Mouse (Mus musculus): ENCODE data around the gene Egln3. TPM values are rescaled to one million over a fixed set of nuclear protein-coding genes. Genes with fewer than 3 reads are reported as not detected.

The Egln3 gene
- polyA plus RNA-seq, 1 experiment from 2014 or later, result 6.6 TPM

DNA sequence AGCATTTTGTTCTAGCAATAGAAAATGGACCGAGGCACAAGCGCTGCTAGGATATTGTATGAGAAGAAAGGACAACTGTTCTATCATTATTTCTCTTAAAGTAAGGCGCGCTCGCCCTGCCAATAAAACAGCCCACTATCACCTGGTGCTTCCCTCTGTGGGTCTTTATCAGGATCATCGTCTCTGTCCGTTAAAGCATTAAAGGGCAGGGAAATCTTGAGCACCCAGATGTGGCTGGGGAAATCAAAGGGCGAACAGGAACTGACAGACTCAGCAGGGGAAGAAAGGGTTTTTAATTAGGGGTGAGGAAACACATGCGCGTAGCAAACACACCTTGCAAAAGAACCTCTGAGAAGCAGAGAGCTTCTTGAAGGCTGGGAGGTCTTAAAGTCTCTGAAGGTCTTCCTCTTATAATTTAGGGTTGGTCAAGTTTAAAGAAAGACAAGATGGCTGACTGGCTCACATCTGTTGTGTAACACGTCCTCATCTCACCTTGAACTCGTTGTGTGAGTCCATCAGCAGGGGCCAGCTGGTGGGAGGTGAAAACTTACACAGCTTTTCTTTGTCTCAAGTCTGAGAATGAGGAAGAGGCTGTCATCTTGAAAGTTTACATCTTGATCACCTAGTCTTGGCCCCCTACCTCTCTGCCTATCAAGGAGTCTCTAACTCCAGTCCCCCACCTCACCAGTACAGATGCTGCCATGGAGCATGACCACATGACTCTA, 18.5 kb upstream of the Egln3 start:
- H3K27ac ChIP-seq (replicated peaks), result no peak overlapping the region
- no peak for ATAC-seq (ENCODE audit: low FRiP score)

DNA sequence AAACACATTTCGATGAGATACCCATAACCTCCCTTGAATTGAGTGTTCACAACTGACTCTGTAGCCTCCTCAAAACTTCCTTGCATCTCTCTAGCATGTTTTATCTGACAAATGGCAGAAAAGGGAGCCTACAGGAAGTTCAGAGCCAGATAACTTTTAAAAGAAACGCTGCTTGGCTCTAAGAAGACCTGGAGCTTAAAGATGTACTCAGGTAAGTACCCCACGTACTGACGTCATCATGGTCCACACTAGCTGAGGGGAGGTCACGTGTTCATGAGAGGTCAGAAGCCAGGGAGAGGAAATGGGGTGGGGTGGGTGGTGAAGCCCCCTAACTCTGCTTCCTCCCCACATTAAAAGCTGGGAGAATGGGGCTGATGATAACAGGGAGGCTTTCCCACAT, 13.0 kb upstream of the Egln3 start:
- no peak overlapping the region for H3K4me2 ChIP-seq
- WGBS, result 87% methylated on average over 5 of the region's 5 CpGs
- H3K36me3 ChIP-seq, result no peaks in the 10 kb centered on the region
- no peaks in the 10 kb centered on the region for H3K27me3 ChIP-seq (replicated peaks)
- no peak overlapping the region for H3K27ac ChIP-seq (replicated peaks)
- H3K4me1 ChIP-seq, result peaks cover 7% of the 10 kb centered on the region; the same call in 1 of the 2 replicates
- no peak overlapping the region for H3K9ac ChIP-seq (replicated peaks)
- ATAC-seq (ENCODE audit: low FRiP score), result no peak
- no peak overlapping the region for H3K4me3 ChIP-seq (replicated peaks)
- no peaks in the 10 kb centered on the region for H3K9me3 ChIP-seq (replicated peaks)

More for the DNA sequence above, 18.5 kb upstream of the Egln3 start:
- no peak overlapping the region for H3K4me3 ChIP-seq (replicated peaks)
- no peaks in the 10 kb centered on the region for H3K9me3 ChIP-seq (replicated peaks)
- no peaks in the 10 kb centered on the region for H3K36me3 ChIP-seq
- no peak overlapping the region for H3K4me2 ChIP-seq
- H3K27me3 ChIP-seq (replicated peaks), result no peaks in the 10 kb centered on the region
- no peaks in the 10 kb centered on the region for H3K4me1 ChIP-seq
- WGBS, result 82% methylated on average over 12 of the region's 12 CpGs
- no peak overlapping the region for H3K9ac ChIP-seq (replicated peaks)

- Histone ChIP-seq H3K9me3 (replicated peaks) (no peaks in the 10 kb centered on the region), H3K4me2 (no peak overlapping the region), H3K9ac (replicated peaks) (no peak overlapping the region), H3K4me1 (peaks cover 7% of the 10 kb centered on the region; the same call in 1 of the 2 replicates), H3K27ac (replicated peaks) (no peak overlapping the region), H3K27me3 (replicated peaks) (no peaks in the 10 kb centered on the region), H3K4me3 (replicated peaks) (no peak overlapping the region), H3K36me3 (no peaks in the 10 kb centered on the region)
- WGBS, result 12% methylated on average over 6 of the region's 6 CpGs
- no peak for ATAC-seq (ENCODE audit: low FRiP score)
These were observed 10.8 kb upstream of the Egln3 start for GRCm38 (mm10) chr12:54214426-54214825.

- peaks cover 7% of the 10 kb centered on the region; the same call in 1 of the 2 replicates for H3K4me1 ChIP-seq
- ATAC-seq (ENCODE audit: low FRiP score), result no peak
- H3K4me2 ChIP-seq, result no peak overlapping the region
- no peak overlapping the region for H3K4me3 ChIP-seq (replicated peaks)
- 78% methylated on average over 4 of the region's 4 CpGs for WGBS
- no peaks in the 10 kb centered on the region for H3K27me3 ChIP-seq (replicated peaks)
- H3K9me3 ChIP-seq (replicated peaks), result no peaks in the 10 kb centered on the region
- no peaks in the 10 kb centered on the region for H3K36me3 ChIP-seq
- H3K9ac ChIP-seq (replicated peaks), result no peak overlapping the region
- no peak overlapping the region for H3K27ac ChIP-seq (replicated peaks)
These were observed 10.2 kb upstream of the Egln3 start for GRCm38 (mm10) chr12:54213871-54214270.

DNA sequence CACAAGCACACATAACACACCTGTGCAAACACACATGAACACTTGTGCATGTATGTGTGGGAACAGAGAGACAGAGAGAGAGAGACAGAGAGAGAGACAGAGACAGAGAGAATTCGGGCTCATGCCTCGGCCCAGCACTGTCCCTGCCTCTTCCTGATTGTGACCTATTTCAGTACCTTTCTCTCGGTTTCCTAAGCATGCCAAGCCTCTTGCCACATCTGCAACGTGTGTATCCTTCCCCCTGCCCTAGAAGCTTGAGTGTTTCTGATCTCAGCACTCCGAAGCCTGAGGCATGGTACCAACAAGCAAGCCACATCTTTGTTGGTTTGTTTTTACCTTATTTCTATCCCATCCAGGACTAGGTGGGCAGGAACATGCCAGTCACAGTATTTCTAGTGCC, 9.6 kb upstream of the Egln3 start:
- Histone ChIP-seq H3K4me1 (peaks cover 7% of the 10 kb centered on the region; the same call in 1 of the 2 replicates), H3K27me3 (replicated peaks) (no peaks in the 10 kb centered on the region), H3K9me3 (replicated peaks) (no peaks in the 10 kb centered on the region), H3K36me3 (no peaks in the 10 kb centered on the region), H3K9ac (replicated peaks) (no peak overlapping the region), H3K27ac (replicated peaks) (no peak overlapping the region), H3K4me2 (no peak overlapping the region), H3K4me3 (replicated peaks) (no peak overlapping the region)
- ATAC-seq (ENCODE audit: low FRiP score), result no peak
- 73% methylated on average over 5 of the region's 5 CpGs for WGBS

DNA sequence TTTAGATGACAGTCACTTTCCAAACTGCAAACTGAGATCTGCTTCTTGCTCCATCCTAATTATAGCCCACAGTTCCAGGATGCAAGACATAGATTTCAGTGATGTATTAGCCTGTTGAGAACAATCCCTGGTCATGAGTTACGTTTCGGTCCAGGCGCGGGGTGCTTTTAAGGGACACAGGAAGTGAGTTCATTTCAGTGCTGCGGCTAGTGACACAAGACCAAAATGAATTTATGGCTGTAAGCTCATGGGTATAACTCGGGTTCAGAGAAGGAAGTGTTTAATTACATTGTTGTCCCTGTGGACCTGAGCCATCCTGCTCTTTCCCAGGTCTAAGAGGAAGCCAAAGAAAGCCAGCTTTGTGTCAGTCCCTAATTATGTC, 5.5 kb upstream of the Egln3 start:
- Histone ChIP-seq H3K4me2 (no peak overlapping the region), H3K9me3 (replicated peaks) (no peaks in the 10 kb centered on the region), H3K27me3 (replicated peaks) (peaks cover 7% of the 10 kb centered on the region; the same call in 1 of the 2 replicates), H3K4me3 (replicated peaks) (no peak overlapping the region), H3K36me3 (no peaks in the 10 kb centered on the region), H3K9ac (replicated peaks) (no peak overlapping the region), H3K27ac (replicated peaks) (no peak overlapping the region), H3K4me1 (peaks cover 1% of the 10 kb centered on the region; the same call in 1 of the 2 replicates)
- ATAC-seq (ENCODE audit: low FRiP score), result no peak
- WGBS, result 40% methylated on average over 6 of the region's 6 CpGs

- H3K4me3 ChIP-seq (replicated peaks), result no peak overlapping the region
- H3K4me2 ChIP-seq, result no peak overlapping the region
- no peaks in the 10 kb centered on the region for H3K36me3 ChIP-seq
- no peaks in the 10 kb centered on the region for H3K9me3 ChIP-seq (replicated peaks)
- ATAC-seq (ENCODE audit: low FRiP score), result no peak
- peaks cover 4% of the 10 kb centered on the region for H3K4me1 ChIP-seq
- H3K27me3 ChIP-seq (replicated peaks), result peaks cover 7% of the 10 kb centered on the region; the same call in 1 of the 2 replicates
- WGBS, result 74% methylated on average over 8 of the region's 8 CpGs
- no peak overlapping the region for H3K27ac ChIP-seq (replicated peaks)
- H3K9ac ChIP-seq (replicated peaks), result no peak overlapping the region
These were observed 4.9 kb upstream of the Egln3 start for GRCm38 (mm10) chr12:54208433-54209181.

DNA sequence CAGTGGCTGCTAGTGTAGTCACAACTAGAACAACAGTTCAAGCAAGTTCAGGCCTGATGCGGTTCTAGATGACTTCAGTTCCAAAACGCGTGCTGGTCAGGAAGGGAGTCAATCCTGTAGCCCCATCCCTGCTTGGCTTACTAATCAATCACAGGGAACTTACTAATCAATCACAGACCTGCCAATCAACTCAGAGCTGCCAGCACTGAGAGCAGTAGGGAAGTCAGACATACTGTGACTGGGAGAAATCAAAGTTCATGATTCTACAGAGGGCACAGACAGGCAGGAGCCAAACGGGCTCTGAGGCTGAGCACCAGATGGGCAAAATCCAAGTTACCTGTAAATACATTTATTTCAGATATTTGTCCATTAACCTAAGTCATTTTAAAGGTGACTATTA, 2.1 kb upstream of the Egln3 start:
- Histone ChIP-seq H3K4me2 (no peak overlapping the region), H3K4me3 (replicated peaks) (no peak overlapping the region), H3K36me3 (no peaks in the 10 kb centered on the region), H3K27ac (replicated peaks) (no peak overlapping the region), H3K27me3 (replicated peaks) (peaks cover 18% of the 10 kb centered on the region), H3K9ac (replicated peaks) (no peak overlapping the region), H3K9me3 (replicated peaks) (no peaks in the 10 kb centered on the region), H3K4me1 (peaks cover 15% of the 10 kb centered on the region)
- no peak for ATAC-seq (ENCODE audit: low FRiP score)
- WGBS, result 97% methylated on average over 4 of the region's 4 CpGs

DNA sequence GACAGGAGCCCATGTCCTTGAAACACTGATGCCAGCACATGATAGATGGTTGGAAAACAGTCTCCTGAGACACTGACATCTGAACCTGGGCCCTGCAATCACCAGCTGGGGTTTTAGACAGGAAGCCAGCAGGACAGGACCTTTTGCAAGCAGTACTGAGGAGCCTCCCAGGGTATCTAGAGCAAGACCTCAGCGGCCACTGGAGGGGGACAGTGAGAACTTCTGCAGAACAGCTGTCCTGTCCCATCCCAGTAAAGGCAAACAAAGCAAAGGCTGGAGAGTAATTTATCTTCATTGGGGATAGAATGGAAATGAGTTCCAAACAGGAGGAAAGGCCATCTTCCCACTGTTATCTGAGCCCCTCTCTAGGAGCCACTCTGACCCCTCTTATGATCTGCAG, 1.5 kb upstream of the Egln3 start:
- Histone ChIP-seq H3K36me3 (no peaks in the 10 kb centered on the region), H3K4me3 (replicated peaks) (no peak overlapping the region), H3K4me2 (no peak overlapping the region), H3K9me3 (replicated peaks) (no peaks in the 10 kb centered on the region), H3K27me3 (replicated peaks) (peaks cover 18% of the 10 kb centered on the region), H3K9ac (replicated peaks) (no peak overlapping the region), H3K4me1 (peaks cover 16% of the 10 kb centered on the region), H3K27ac (replicated peaks) (no peak overlapping the region)
- no peak for ATAC-seq (ENCODE audit: low FRiP score)
- 3% methylated on average over 1 of the region's 1 CpGs for WGBS

DNA sequence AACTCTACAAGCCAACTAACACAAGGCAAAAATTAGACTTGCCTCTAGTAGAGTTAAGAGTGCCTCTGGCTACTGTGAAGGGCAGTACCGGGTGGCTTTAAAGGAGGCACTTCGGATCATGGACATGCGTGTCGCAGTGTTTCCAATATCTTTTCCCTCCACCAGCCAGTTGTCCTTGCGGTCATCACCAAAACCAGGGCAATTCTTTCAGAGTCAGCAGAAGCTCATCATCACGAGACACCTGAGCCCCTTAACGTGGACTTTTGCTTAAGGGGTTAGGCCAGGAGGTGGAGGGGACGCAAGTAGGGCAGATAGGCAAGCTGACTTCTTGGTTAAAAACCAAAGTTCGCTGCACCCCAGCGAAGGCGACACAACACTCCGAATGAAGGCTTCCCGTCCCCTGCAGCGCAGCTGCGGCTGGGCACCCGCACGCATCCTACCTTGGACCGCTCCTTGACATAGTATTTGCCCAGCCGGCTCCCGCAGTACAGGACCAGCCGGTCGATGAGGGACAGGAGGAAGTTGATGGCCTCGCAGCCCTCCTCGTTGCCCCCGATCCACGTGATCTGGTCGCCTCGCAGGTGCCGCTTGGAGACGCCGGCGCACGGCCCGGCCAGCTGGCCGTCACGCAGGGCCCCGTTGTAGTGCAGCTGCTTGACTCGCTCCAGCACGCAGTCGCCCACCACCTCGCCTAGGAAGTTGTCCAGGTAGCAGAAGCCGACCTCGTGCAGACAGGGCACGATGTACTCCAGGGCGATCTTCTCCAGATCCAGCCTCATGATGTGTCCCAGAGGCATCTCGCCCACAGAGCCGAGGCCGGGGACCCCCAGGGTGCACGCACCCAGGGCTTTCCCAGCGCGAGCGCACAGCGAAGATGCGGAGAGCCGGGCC, 650 bp downstream of the Egln3 start:
- peak; percentile 80 for ATAC-seq (ENCODE audit: low FRiP score)
- 3% methylated on average over 55 of the region's 55 CpGs for WGBS
- H3K27ac ChIP-seq (replicated peaks), result peak overlapping the region; percentile 63
- H3K4me1 ChIP-seq, result peaks cover 26% of the 10 kb centered on the region
- H3K9ac ChIP-seq (replicated peaks), result peak overlapping the region; percentile 61
- H3K36me3 ChIP-seq, result no peaks in the 10 kb centered on the region
- peak overlapping the region; percentile 59 for H3K4me3 ChIP-seq (replicated peaks)
- peak overlapping the region; percentile 99 for H3K4me2 ChIP-seq
- H3K27me3 ChIP-seq (replicated peaks), result peaks cover 18% of the 10 kb centered on the region
- no peaks in the 10 kb centered on the region for H3K9me3 ChIP-seq (replicated peaks)

DNA sequence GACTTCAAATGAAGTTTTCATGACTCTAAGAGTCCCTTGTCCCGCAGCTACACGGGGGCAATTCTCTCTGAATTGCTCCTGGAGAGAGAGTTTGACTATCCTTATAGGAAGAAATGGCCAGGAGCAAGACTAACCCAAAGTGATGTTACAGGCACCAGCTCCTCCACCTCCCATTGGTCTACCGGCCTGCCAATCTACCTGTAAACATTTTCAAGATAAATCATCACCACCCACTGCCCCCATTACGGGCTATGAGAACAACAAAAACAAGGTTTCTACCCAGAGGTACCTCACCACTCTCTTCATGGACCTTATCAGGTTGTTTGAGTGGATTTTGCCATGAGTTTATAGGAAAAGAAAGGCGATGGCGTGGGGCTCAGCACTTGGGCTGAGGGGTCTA, 1.4 kb downstream of the Egln3 start:
- Histone ChIP-seq H3K36me3 (no peaks in the 10 kb centered on the region), H3K9ac (replicated peaks) (peak overlapping the region; percentile 61; the same call in 1 of the 2 replicates), H3K27me3 (replicated peaks) (peaks cover 18% of the 10 kb centered on the region), H3K4me1 (peaks cover 34% of the 10 kb centered on the region), H3K27ac (replicated peaks) (no peak overlapping the region), H3K4me2 (peak overlapping the region; percentile 99), H3K4me3 (replicated peaks) (peak overlapping the region; percentile 59), H3K9me3 (replicated peaks) (no peaks in the 10 kb centered on the region)
- no peak for ATAC-seq (ENCODE audit: low FRiP score)
- WGBS, result 40% methylated on average over 6 of the region's 6 CpGs
